Mouse (Mus musculus): ENCODE data around the gene Gm11237. TPM values are rescaled to one million over a fixed set of nuclear protein-coding genes. Genes with fewer than 3 reads are reported as not detected.
A peak's percentile ranks its signal among the peaks of the same experiment; 100 is the strongest.
"Not testable (repeated sequence)": the region's sequence is repeated elsewhere in the genome, so short reads cannot be mapped to it uniquely, and the experiment has no call there.

Gene Gm11237
- total RNA-seq (2012; rRNA removed) (not detected in 2 replicates), polyA plus RNA-seq (2012; ENCODE audit: insufficient read depth in 1 of 2, insufficient read length in 2 of 2, low read depth in 1 of 2, low replicate concordance in 2 of 2, missing spikeins in 1 of 2) (not detected)

DNA sequence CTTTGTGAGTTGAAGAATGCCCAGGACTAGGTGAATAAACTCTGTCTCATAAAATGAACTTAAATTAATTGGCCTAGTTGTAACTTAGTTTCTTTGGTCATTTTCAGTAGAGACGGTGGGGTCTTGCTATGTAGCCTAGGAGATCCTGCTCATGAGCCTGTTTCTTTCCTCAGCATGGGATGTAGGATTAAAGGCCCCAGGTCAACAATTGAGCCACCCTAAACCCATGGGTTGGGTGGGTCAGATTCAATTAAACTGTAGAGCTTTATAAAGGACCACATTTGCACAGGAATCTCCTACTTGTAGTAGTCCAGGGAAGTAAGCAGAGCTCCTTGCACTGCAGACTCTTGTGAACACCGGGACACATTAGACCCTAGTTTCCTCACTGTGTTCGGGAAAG lies at the start of gene Gm11237:
Gm11237 (plus strand) TSS at position 301 of the 400 bp plus-strand sequence.
- H3K9me3 ChIP-seq (replicated peaks; ENCODE audit: insufficient read depth, low read length); H3K27ac ChIP-seq (ENCODE audit: control insufficient read depth, low read depth, low read length); H3K79me2 ChIP-seq (ENCODE audit: control insufficient read depth, insufficient read depth, low read length, poor library complexity); H3K4me1 ChIP-seq (ENCODE audit: control insufficient read depth in 1 of 2, insufficient read depth in 2 of 2, low read length in 2 of 2); H3K4me3 ChIP-seq (ENCODE audit: control insufficient read depth in 1 of 2, insufficient read depth in 1 of 2, low read depth in 2 of 2, low read length in 2 of 2); H3K9ac ChIP-seq (ENCODE audit: control insufficient read depth, low read depth, low read length, poor library complexity, severe bottlenecking); H3K36me3 ChIP-seq (ENCODE audit: control insufficient read depth in 1 of 2, insufficient read depth in 2 of 2, low read length in 2 of 2); H3K27me3 ChIP-seq (ENCODE audit: control insufficient read depth in 1 of 2, insufficient read depth in 2 of 2, low read length in 2 of 2); DNase-seq (ENCODE audit: low read depth, low spot score): not testable (repeated sequence)

GRCm38 (mm10) chr4:73599248-73599647 lies 23.5 kb upstream of the Gm11237 start:
- H3K36me3 ChIP-seq (ENCODE audit: control insufficient read depth in 1 of 2, insufficient read depth in 2 of 2, low read length in 2 of 2) = no peaks in the 10 kb centered on the region
- no peak overlapping the region for H3K27ac ChIP-seq (ENCODE audit: control insufficient read depth, low read depth, low read length)
- no peaks in the 10 kb centered on the region for H3K79me2 ChIP-seq (ENCODE audit: control insufficient read depth, insufficient read depth, low read length, poor library complexity)
- no peaks in the 10 kb centered on the region for H3K4me1 ChIP-seq (ENCODE audit: control insufficient read depth in 1 of 2, insufficient read depth in 2 of 2, low read length in 2 of 2)
- H3K9ac ChIP-seq (ENCODE audit: control insufficient read depth, low read depth, low read length, poor library complexity, severe bottlenecking) = no peak overlapping the region
- DNase-seq (ENCODE audit: low read depth, low spot score) = peak; percentile 19
- no peak for TF ChIP-seq BHLHE40 (IDR thresholded peaks at IDR 0.05; ENCODE audit: borderline replicate concordance, low read depth, low read length)
- TF ChIP-seq HCFC1 (IDR thresholded peaks at IDR 0.05; ENCODE audit: low read depth, low read length) = no peak
- peak; percentile 51 for TF ChIP-seq RAD21 (IDR thresholded peaks at IDR 0.05; ENCODE audit: low read depth, low read length)
- TF ChIP-seq ZKSCAN1 (IDR thresholded peaks at IDR 0.05; ENCODE audit: low read depth, low read length) = no peak
- TF ChIP-seq ZNF384 (IDR thresholded peaks at IDR 0.05; ENCODE audit: low read depth, low read length) = no peak
- no peak for TF ChIP-seq USF1 (IDR thresholded peaks at IDR 0.05; ENCODE audit: low read depth, low read length)
- TF ChIP-seq E2F4 (IDR thresholded peaks at IDR 0.05; ENCODE audit: borderline replicate concordance, low read depth, low read length) = no peak
- no peak for TF ChIP-seq UBTF (IDR thresholded peaks at IDR 0.05; ENCODE audit: borderline replicate concordance, insufficient read depth, low read depth, low read length)
- no peak for TF ChIP-seq MEF2A (IDR thresholded peaks at IDR 0.05; ENCODE audit: extremely low read depth, insufficient replicate concordance, low read depth, low read length, poor library complexity, severe bottlenecking)
- no peak for TF ChIP-seq POLR2A (IDR thresholded peaks at IDR 0.05; ENCODE audit: control insufficient read depth in 1 of 2, insufficient read depth in 1 of 2, low read depth in 1 of 2, low read length in 2 of 2, poor library complexity in 1 of 2)
- peak in 2 of 3 experiments; percentile 26 to 43; a peak in 3 of 6 replicates for TF ChIP-seq CTCF (IDR thresholded peaks at IDR 0.05 in 2 of 3, conservative IDR thresholded peaks at IDR 0.05 in 1 of 3; ENCODE audit: control insufficient read depth in 1 of 3, insufficient read depth in 1 of 3, low read depth in 2 of 3, low read length in 3 of 3, poor library complexity in 1 of 3, severe bottlenecking in 1 of 3)
- TF ChIP-seq TAL1 (IDR thresholded peaks at IDR 0.05; ENCODE audit: low read length) = no peak
- TF ChIP-seq ZC3H11A (IDR thresholded peaks at IDR 0.05; ENCODE audit: low read depth, low read length) = peak; percentile 7; the same call in 1 of the 2 replicates
- TF ChIP-seq SMC3 (IDR thresholded peaks at IDR 0.05; ENCODE audit: low read depth, low read length) = peak; percentile 41
- TF ChIP-seq MAZ (IDR thresholded peaks at IDR 0.05; ENCODE audit: low read depth, low read length) = no peak
- H3K9me3 ChIP-seq (replicated peaks; ENCODE audit: insufficient read depth, low read length) = no peaks in the 10 kb centered on the region
- no peaks in the 10 kb centered on the region for H3K27me3 ChIP-seq (ENCODE audit: control insufficient read depth in 1 of 2, insufficient read depth in 2 of 2, low read length in 2 of 2)
- no peak overlapping the region for H3K4me3 ChIP-seq (ENCODE audit: control insufficient read depth in 1 of 2, insufficient read depth in 1 of 2, low read depth in 2 of 2, low read length in 2 of 2)

DNA sequence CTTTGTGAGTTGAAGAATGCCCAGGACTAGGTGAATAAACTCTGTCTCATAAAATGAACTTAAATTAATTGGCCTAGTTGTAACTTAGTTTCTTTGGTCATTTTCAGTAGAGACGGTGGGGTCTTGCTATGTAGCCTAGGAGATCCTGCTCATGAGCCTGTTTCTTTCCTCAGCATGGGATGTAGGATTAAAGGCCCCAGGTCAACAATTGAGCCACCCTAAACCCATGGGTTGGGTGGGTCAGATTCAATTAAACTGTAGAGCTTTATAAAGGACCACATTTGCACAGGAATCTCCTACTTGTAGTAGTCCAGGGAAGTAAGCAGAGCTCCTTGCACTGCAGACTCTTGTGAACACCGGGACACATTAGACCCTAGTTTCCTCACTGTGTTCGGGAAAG lies 15.2 kb upstream of the Gm11237 start, which contains the start of gene Gm11238:
Gm11238 (plus strand) TSS at position 301 of the 400 bp plus-strand sequence.
- H3K36me3 ChIP-seq (ENCODE audit: control insufficient read depth in 1 of 2, insufficient read depth in 2 of 2, low read length in 2 of 2); H3K79me2 ChIP-seq (ENCODE audit: control insufficient read depth, insufficient read depth, low read length, poor library complexity); H3K27me3 ChIP-seq (ENCODE audit: control insufficient read depth in 1 of 2, insufficient read depth in 2 of 2, low read length in 2 of 2); H3K9me3 ChIP-seq (replicated peaks; ENCODE audit: insufficient read depth, low read length); H3K4me1 ChIP-seq (ENCODE audit: control insufficient read depth in 1 of 2, insufficient read depth in 2 of 2, low read length in 2 of 2); H3K9ac ChIP-seq (ENCODE audit: control insufficient read depth, low read depth, low read length, poor library complexity, severe bottlenecking); H3K27ac ChIP-seq (ENCODE audit: control insufficient read depth, low read depth, low read length); DNase-seq (ENCODE audit: low read depth, low spot score); H3K4me3 ChIP-seq (ENCODE audit: control insufficient read depth in 1 of 2, insufficient read depth in 1 of 2, low read depth in 2 of 2, low read length in 2 of 2): not testable (repeated sequence)

DNA sequence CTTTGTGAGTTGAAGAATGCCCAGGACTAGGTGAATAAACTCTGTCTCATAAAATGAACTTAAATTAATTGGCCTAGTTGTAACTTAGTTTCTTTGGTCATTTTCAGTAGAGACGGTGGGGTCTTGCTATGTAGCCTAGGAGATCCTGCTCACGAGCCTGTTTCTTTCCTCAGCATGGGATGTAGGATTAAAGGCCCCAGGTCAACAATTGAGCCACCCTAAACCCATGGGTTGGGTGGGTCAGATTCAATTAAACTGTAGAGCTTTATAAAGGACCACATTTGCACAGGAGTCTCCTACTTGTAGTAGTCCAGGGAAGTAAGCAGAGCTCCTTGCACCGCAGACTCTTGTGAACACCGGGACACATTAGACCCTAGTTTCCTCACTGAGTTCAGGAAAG lies 15.0 kb downstream of the Gm11237 start, which contains the start of gene Gm11236:
Gm11236 (plus strand) TSS at position 301 of the 400 bp plus-strand sequence.
- not testable (repeated sequence) for H3K4me3 ChIP-seq (ENCODE audit: control insufficient read depth in 1 of 2, insufficient read depth in 1 of 2, low read depth in 2 of 2, low read length in 2 of 2); H3K27ac ChIP-seq (ENCODE audit: control insufficient read depth, low read depth, low read length); H3K9me3 ChIP-seq (replicated peaks; ENCODE audit: insufficient read depth, low read length); H3K79me2 ChIP-seq (ENCODE audit: control insufficient read depth, insufficient read depth, low read length, poor library complexity); H3K4me1 ChIP-seq (ENCODE audit: control insufficient read depth in 1 of 2, insufficient read depth in 2 of 2, low read length in 2 of 2); H3K27me3 ChIP-seq (ENCODE audit: control insufficient read depth in 1 of 2, insufficient read depth in 2 of 2, low read length in 2 of 2); H3K9ac ChIP-seq (ENCODE audit: control insufficient read depth, low read depth, low read length, poor library complexity, severe bottlenecking); H3K36me3 ChIP-seq (ENCODE audit: control insufficient read depth in 1 of 2, insufficient read depth in 2 of 2, low read length in 2 of 2); DNase-seq (ENCODE audit: low read depth, low spot score)

DNA sequence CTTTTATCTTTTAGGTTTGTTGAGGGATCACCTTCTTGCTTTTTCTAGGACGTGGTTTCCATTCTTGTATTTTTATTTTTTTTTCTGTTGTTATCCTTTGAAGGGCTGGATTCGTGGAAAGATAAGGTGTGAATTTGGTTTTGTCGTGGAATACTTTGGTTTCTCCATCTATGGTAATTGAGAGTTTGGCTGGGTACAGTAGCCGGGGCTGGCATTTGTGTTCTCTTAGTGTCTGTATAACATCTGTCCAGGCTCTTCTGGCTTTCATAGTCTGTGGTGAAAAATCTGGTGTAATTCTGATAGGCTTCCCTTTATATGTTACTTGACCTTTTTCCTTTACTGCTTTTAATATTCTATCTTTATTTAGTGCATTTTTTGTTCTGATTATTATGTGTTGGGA lies 39.1 kb downstream of the Gm11237 start:
- not testable (repeated sequence) for H3K4me1 ChIP-seq (ENCODE audit: control insufficient read depth in 1 of 2, insufficient read depth in 2 of 2, low read length in 2 of 2); H3K27me3 ChIP-seq (ENCODE audit: control insufficient read depth in 1 of 2, insufficient read depth in 2 of 2, low read length in 2 of 2); DNase-seq (ENCODE audit: low read depth, low spot score)

More for the DNA sequence above, 39.1 kb downstream of the Gm11237 start:
- not testable (repeated sequence) for H3K4me3 ChIP-seq (ENCODE audit: control insufficient read depth in 1 of 2, insufficient read depth in 1 of 2, low read depth in 2 of 2, low read length in 2 of 2); H3K36me3 ChIP-seq (ENCODE audit: control insufficient read depth in 1 of 2, insufficient read depth in 2 of 2, low read length in 2 of 2); H3K9me3 ChIP-seq (replicated peaks; ENCODE audit: insufficient read depth, low read length); H3K27ac ChIP-seq (ENCODE audit: control insufficient read depth, low read depth, low read length); H3K79me2 ChIP-seq (ENCODE audit: control insufficient read depth, insufficient read depth, low read length, poor library complexity); H3K9ac ChIP-seq (ENCODE audit: control insufficient read depth, low read depth, low read length, poor library complexity, severe bottlenecking)

Data from MEL (cell line).